Mouse (Mus musculus) limb, embryonic 15.5 days (tissue): ENCODE data around the gene Anxa2. TPM values are rescaled to one million over a fixed set of nuclear protein-coding genes. Genes with fewer than 3 reads are reported as not detected.

Experiments used
- ATAC-seq: fragments of 200-750 bp; cut with Nextera tagmentation; 2 replicates; pipeline ENCODE4 v1.8.0; 2017; ENCODE audit warnings: low read depth, moderate TSS enrichment; ENCODE audit not compliant: insufficient number of reproducible peaks, low FRiP score, low TSS enrichment
- H3K27ac ChIP-seq: fragments of 300-500 bp; sonication (generic); 2 replicates; pipeline ENCODE4 v1.5.1; 2015; ENCODE audit warnings: moderate library complexity, mild to moderate bottlenecking, inconsistent platforms
- H3K27me3 ChIP-seq: fragments of 300-500 bp; sonication (generic); 2 replicates; pipeline ENCODE4 v1.6.1; 2015; ENCODE audit warnings: inconsistent platforms
- H3K36me3 ChIP-seq: fragments of 300-500 bp; sonication (generic); 2 replicates; pipeline ENCODE4 v1.6.1; 2015; ENCODE audit warnings: inconsistent platforms
- H3K4me1 ChIP-seq: fragments of 300-500 bp; sonication (generic); 2 replicates; pipeline ENCODE4 v1.6.1; 2015; ENCODE audit warnings: inconsistent platforms
- H3K4me2 ChIP-seq: fragments of 300-500 bp; sonication (generic); 2 replicates; pipeline ENCODE4 v1.6.1; 2015; ENCODE audit warnings: mild to moderate bottlenecking, inconsistent platforms
- H3K4me3 ChIP-seq: fragments of 300-500 bp; sonication (generic); 2 replicates; pipeline ENCODE4 v1.5.1; 2015; ENCODE audit warnings: mild to moderate bottlenecking, inconsistent platforms
- H3K9ac ChIP-seq: fragments of 300-500 bp; sonication (generic); 2 replicates; pipeline ENCODE4 v1.6.1; 2015; ENCODE audit warnings: inconsistent platforms
- H3K9me3 ChIP-seq: fragments of 300-500 bp; sonication (generic); 2 replicates; pipeline ENCODE4 v1.6.1; 2016; ENCODE audit warnings: inconsistent platforms
- whole genome bisulfite sequencing: fragments of 180-500 bp; shearing (Covaris S2); methylation state at CpG from one replicate; pipeline ENCODE4 v1.1.7; 2015; 5-methylcytosine and 5-hydroxymethylcytosine counted together
- polyA plus RNA-seq: library from polyadenylated mRNA; unstranded; fragments of >200 nt; fragmentation: Nextera tagmentation; extraction: Ambion mirVana; gene quantifications from 2 replicates; pipeline ENCODE4 v1.2.1, GENCODE M21; 2015

Anxa2 gene
- polyA plus RNA-seq, 1 experiment from 2014 or later, result 1,913 TPM

DNA sequence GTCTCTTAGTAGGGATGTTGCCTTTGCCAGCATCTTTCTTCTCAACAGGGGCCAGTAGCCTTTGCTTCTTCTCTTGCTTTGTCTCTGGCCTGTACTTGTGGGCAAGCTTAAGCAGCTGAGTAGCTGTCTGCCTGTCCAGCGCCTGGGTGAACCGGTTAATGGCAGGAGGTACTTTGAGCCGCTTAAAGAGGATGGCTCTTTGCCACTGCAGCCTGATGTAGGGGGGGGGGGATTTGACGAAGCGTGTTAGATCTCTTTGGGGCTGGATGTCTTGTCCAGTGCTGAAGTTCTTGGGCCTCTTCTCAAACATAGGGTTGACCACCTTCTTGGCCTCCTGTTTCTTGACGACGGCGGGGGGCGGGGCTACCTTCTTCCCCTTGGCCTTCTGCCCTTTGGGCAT, 2.8 kb upstream of the Anxa2 start:
- Histone ChIP-seq H3K4me3 (no peak overlapping the region), H3K9me3 (no peaks in the 10 kb centered on the region), H3K36me3 (no peaks in the 10 kb centered on the region), H3K4me2 (no peak overlapping the region), H3K27me3 (no peaks in the 10 kb centered on the region), H3K4me1 (peaks cover 24% of the 10 kb centered on the region), H3K27ac (no peak overlapping the region), H3K9ac (no peak overlapping the region)
- no peak for ATAC-seq
- 72% methylated on average over 9 of the region's 9 CpGs for WGBS

DNA sequence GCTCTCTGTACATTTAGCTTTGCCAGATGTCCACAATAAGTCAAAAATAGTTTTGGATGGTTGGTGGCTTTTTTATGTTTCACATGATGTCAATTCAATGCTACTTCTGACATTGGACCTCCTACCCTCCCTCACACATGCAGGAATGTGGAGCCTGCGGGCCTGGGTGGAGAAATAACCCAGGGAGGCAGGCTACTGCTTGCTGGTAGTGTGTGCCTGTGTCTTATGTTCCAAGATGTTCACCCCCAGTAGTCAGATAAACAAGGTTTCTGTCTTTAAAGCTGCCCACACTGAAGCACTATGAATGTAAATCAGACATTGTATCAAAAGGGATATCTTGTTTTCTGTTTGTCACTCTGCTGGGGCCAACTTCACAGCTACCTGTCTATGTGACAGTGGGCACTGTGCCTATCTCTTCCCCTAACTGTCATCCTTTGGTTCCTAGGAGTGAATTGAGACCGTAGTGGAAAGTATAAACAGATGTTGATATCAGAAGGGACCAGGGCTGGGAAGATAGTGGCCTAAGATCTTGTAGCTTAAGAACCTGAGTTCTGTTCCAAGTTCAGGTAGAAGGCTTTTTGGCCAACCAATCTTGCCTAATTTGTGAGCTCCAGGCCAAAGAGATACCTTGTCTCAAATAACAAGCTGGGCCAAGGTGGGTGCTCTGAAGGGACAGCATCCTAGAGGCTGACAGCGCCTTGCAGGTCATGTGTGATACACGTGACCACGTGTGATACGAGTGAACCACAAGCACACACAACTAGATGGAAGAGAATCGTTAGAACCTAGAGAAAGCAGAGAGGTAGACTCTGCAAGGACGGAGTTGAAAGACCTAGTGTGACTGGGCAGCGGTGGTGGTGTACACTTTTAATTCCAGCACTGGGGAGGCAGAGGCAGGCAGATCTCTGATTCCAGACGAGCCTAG, 1.3 kb upstream of the Anxa2 start:
- H3K9me3 ChIP-seq, result no peaks in the 10 kb centered on the region
- H3K27me3 ChIP-seq, result no peaks in the 10 kb centered on the region
- H3K36me3 ChIP-seq, result no peaks in the 10 kb centered on the region
- ATAC-seq, result no peak
- H3K9ac ChIP-seq, result no peak overlapping the region
- peaks cover 39% of the 10 kb centered on the region for H3K4me1 ChIP-seq
- peak overlapping the region; percentile 99 for H3K27ac ChIP-seq
- 85% methylated on average over 10 of the region's 10 CpGs for WGBS
- no peak overlapping the region for H3K4me2 ChIP-seq
- H3K4me3 ChIP-seq, result no peak overlapping the region

DNA sequence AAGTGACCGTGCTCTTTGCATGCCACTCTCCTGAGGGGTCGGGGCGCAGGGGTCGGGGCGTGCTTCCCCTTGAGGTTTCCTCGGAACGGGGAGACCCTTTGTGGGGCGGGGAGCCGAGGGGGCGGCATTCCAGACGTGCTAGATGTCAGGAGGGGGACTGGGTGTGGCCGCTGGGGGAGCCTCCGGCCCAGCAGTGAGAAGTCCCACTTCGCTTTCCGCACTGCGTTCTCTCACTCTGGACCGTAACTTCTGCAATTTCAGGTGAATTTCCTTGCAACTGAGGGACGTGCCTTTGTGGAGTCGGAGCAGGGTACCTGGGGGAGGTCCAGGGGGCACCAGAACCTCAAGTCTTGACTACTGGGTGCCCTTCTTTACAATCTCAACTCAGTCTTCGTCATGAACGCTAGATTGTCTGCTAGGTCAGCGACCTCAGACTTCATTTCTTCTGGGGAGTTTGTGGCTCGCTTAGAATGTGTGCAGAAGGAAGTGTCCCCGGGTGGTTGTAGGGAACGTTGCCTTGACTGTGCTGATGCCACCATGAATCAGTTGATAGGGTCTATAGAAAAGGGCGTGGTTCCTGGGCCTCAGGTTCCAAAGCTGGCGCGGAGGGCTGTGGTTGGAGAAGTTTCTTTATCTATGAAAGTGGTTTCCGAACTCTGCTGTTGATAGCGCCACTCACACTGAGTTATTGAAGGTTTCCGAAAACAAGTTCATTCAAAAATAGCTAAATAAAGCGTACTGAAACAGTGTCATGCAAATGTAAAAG, 664 bp downstream of the Anxa2 start:
- peak; percentile 7; the same call in 1 of the 2 replicates for ATAC-seq
- 3% methylated on average over 32 of the region's 32 CpGs for WGBS
- no peaks in the 10 kb centered on the region for H3K36me3 ChIP-seq
- no peaks in the 10 kb centered on the region for H3K27me3 ChIP-seq
- H3K4me2 ChIP-seq, result peak overlapping the region; percentile 62
- peak overlapping the region; percentile 78 for H3K9ac ChIP-seq
- H3K4me3 ChIP-seq, result peak overlapping the region; percentile 72
- H3K27ac ChIP-seq, result peak overlapping the region; percentile 99
- no peaks in the 10 kb centered on the region for H3K9me3 ChIP-seq
- H3K4me1 ChIP-seq, result peaks cover 59% of the 10 kb centered on the region

DNA sequence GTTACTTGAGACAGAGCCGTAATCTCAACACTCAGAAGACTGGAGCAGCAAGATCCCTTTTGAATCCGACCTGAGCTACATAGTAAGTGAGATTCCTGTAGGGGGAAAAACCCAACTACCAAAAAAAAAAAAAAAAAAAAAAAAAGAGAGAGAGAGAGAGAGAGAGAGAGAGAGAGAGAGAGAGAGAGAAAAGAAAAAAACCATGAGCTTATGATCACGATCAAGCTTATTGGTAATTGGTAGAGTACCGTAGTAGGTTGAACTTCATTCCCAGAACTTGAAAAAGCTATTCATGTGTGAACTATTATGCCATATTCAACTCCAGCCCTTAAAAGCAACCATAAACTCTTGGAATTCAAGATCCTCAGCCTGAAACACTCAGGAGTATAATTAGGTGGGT, 1.3 kb downstream of the Anxa2 start:
- Histone ChIP-seq H3K27ac (peak overlapping the region; percentile 99), H3K9me3 (no peaks in the 10 kb centered on the region), H3K36me3 (peaks cover under 1% of the 10 kb centered on the region; the same call in 1 of the 2 replicates), H3K4me2 (peak overlapping the region; percentile 62), H3K27me3 (no peaks in the 10 kb centered on the region), H3K9ac (peak overlapping the region; percentile 78), H3K4me1 (peaks cover 65% of the 10 kb centered on the region), H3K4me3 (peak overlapping the region; percentile 72)
- WGBS, result 20% methylated on average over 4 of the region's 4 CpGs
- ATAC-seq, result no peak

DNA sequence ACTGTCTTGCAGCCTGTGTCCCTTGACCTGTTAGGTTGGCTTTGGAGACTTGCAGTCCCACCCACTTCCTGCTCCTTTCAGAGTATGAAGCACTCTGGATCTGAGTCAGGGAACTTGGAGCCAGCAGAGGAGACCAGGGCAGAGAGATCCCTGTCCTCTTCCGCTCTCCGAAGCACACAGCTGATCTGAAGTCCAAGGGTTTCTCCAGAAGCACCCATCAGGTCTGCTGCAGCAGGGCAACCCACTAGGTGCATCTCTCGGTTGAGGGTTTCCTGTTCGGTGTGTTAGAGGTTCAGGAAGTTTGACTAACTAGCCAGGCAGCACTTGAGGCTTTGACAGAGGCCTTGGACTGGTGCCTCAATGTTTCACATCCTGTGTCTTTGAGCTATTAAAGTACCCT, 2.0 kb downstream of the Anxa2 start:
- peak overlapping the region; percentile 62 for H3K4me2 ChIP-seq
- peak overlapping the region; percentile 24; the same call in 1 of the 2 replicates for H3K9ac ChIP-seq
- H3K36me3 ChIP-seq, result peaks cover 5% of the 10 kb centered on the region; the same call in 1 of the 2 replicates
- H3K9me3 ChIP-seq, result no peaks in the 10 kb centered on the region
- peak overlapping the region; percentile 72 for H3K4me3 ChIP-seq
- H3K27me3 ChIP-seq, result no peaks in the 10 kb centered on the region
- 27% methylated on average over 4 of the region's 4 CpGs for WGBS
- H3K27ac ChIP-seq, result peak overlapping the region; percentile 99
- no peak for ATAC-seq
- H3K4me1 ChIP-seq, result peaks cover 72% of the 10 kb centered on the region

DNA sequence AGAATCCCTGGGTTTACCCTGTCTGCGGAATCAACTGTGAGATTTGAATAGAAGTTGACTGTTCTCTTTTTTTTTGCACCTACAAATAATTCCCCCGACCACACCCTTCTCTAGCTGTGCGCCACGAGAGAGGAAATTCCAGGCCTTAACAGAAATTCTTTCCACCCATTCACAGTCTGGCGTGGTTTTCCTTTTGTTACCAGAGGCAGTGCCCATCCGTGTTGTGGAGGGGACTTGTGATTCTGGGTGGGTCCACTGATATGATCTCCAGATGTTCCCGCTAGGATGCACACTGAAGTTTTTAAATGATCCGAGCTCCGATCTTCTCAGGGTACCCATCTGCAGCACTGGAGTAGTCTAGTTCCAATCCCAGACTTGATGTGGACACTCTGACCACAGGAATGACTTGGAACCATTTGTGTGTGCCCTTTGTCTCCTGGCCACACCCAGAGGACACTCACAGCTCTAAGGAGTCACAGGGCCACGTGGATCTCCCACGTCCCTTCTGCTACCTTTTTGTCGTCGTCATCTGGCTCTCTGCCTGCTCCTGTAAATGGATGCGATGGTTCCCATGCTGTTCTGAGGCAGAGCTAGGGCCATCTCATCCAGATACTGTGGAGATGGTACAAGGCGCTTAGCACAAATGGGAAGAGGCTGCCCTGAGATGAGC, 3.1 kb downstream of the Anxa2 start:
- peak overlapping the region; percentile 72 for H3K4me3 ChIP-seq
- no peak overlapping the region for H3K9ac ChIP-seq
- no peak for ATAC-seq

DNA sequence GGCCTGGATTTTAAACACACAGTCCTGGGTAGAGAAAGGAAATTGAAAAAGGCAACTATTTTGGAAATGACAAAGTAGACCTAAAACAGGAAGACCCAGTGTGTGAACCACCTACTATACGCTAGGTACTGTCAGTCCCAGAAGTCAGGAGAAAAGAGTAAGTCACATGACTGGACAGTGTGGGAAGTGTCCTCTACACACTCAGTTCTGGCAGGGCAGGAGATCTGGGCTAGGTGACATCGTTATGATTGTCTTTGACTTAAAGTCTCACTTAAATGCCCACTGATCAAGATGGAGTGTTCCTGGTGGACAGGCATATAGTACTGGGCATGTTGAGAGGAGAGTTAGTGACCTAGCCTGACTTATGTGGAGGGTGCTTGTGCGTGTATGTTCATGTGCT, 3.7 kb downstream of the Anxa2 start:
- no peaks in the 10 kb centered on the region for H3K9me3 ChIP-seq
- H3K9ac ChIP-seq, result no peak overlapping the region
- peaks cover 16% of the 10 kb centered on the region; the same call in 1 of the 2 replicates for H3K36me3 ChIP-seq
- no peak for ATAC-seq
- H3K4me1 ChIP-seq, result peaks cover 77% of the 10 kb centered on the region
- H3K27ac ChIP-seq, result peak overlapping the region; percentile 99
- peak overlapping the region; percentile 62 for H3K4me2 ChIP-seq
- WGBS, result 83% methylated on average over 3 of the region's 3 CpGs
- H3K4me3 ChIP-seq, result peak overlapping the region; percentile 72
- no peaks in the 10 kb centered on the region for H3K27me3 ChIP-seq

More for the DNA sequence above, 3.1 kb downstream of the Anxa2 start:
- Histone ChIP-seq H3K27ac (peak overlapping the region; percentile 99), H3K4me2 (peak overlapping the region; percentile 62), H3K9me3 (no peaks in the 10 kb centered on the region), H3K27me3 (no peaks in the 10 kb centered on the region), H3K36me3 (peaks cover 10% of the 10 kb centered on the region; the same call in 1 of the 2 replicates), H3K4me1 (peaks cover 79% of the 10 kb centered on the region)
- WGBS, result 44% methylated on average over 15 of the region's 15 CpGs

DNA sequence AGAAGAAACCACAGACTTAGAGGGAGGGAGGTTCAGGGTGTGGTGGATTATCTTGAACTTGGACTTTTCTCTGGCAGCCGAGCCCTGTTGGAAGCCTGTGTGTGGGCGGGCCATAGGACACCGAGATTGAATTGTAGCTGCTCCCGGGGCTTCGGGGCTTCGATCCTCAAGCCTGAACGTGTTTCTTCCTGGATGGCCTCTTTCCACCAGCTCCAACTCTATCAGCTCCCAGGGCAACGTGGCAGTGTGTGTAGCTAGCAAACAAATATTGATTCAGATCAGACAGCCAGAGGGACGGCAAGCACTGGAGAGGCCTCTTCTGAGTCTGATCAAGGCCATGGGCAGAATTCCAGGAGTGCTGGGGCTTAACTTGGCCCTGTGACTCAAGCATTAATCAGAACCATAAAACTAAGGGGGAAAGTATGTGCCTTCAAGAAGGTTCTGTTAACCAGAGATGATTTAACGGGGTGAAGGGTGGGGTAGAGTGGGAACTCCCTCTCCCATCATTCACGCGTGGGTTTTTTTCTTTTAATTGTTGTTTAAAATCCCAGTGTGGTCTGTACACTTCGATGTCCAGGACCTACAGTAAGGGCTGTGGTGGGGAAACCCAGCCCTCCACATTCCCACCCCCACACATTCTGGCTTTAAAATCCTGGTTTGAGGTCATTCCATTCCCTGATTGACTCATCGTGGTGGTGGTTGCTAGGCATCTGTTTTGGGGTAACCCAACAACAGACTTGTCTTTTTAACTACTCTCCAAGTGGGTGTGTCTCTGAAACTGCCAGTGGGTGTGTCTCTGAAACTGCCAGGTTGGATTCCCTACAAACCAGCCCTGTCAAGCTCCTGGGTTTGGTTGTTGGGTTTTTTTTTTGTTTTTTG, 4.6 kb downstream of the Anxa2 start:
- no peak overlapping the region for H3K9ac ChIP-seq
- H3K4me3 ChIP-seq, result peak overlapping the region; percentile 22
- 10% methylated on average over 14 of the region's 14 CpGs for WGBS
- H3K4me1 ChIP-seq, result peaks cover 73% of the 10 kb centered on the region
- peaks cover 20% of the 10 kb centered on the region for H3K36me3 ChIP-seq
- no peaks in the 10 kb centered on the region for H3K9me3 ChIP-seq
- ATAC-seq, result peak; percentile 64
- peak overlapping the region; percentile 62 for H3K4me2 ChIP-seq
- no peaks in the 10 kb centered on the region for H3K27me3 ChIP-seq
- H3K27ac ChIP-seq, result peak overlapping the region; percentile 99

DNA sequence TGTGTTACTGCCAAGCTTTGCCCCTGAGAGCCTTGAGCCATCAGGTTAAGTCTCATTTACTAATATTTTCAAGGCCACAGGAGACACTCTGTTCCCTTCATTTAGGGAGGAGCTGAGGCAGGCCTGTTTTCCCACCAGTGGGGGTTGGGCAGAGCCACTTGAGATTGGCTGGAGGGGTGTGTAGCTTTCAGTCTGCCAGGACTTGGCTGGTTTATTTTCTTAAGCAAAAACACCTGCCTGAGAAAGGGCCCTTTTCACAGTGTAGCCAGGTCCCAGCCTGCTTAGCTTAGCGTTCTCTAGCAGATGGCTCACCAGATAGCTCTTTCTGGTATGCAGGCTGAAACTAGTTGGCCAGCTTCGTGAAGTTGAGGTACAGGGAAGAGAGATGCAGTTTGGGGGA, 5.6 kb downstream of the Anxa2 start:
- peak; percentile 40 for ATAC-seq
- Histone ChIP-seq H3K27me3 (no peaks in the 10 kb centered on the region), H3K9ac (no peak overlapping the region), H3K4me1 (peaks cover 78% of the 10 kb centered on the region), H3K36me3 (peaks cover 20% of the 10 kb centered on the region), H3K27ac (peak overlapping the region; percentile 99), H3K4me2 (peak overlapping the region; percentile 62), H3K4me3 (0 out of 2 replicates have a peak overlapping the region, but pooled peaks have one; percentile 22), H3K9me3 (no peaks in the 10 kb centered on the region)
- 4% methylated on average over 2 of the region's 2 CpGs for WGBS

DNA sequence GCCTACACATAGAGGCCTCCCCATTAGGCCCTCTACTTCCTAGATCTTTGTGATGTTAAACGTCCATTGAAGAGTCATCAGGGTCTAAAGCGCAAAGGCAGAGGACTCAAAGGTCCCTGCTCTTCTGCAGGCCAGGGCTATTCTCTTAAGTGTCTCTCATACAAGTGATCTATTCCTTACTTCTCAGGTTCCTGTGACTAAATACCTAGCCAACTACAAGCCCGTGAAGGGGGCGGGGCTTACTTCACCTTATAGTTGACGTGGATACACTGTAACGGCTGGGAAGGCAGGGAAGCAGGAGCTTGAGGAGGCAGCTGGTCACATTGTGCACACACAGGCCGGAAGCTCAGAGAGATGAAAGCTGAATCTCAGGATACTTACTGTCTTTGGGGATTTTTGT, 6.5 kb downstream of the Anxa2 start:
- Histone ChIP-seq H3K9ac (no peak overlapping the region), H3K4me1 (peaks cover 82% of the 10 kb centered on the region), H3K9me3 (no peaks in the 10 kb centered on the region), H3K4me2 (0 out of 2 replicates have a peak overlapping the region, but pooled peaks have one; percentile 62), H3K27me3 (no peaks in the 10 kb centered on the region), H3K36me3 (peaks cover 20% of the 10 kb centered on the region), H3K4me3 (no peak overlapping the region), H3K27ac (peak overlapping the region; percentile 99)
- ATAC-seq, result no peak
- WGBS, result 79% methylated on average over 7 of the region's 7 CpGs

DNA sequence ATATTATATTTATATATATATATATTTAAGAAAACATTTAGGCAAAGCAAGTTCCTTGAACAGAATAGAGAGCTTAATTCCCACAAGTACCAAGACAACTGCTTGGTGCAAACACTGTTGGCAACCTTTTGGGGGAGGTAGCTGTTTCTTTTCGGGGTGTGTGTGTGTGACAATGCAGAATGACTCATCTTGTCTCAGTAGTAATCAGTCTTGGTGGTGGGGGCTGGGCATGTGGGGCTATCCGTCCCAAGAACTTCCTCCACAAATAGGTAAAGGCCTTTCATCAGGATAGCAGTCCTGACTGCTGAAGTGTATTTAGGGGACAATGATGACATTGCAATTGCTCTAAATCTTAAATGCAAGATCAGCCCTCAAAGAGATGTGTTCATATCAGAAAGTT, 9.6 kb downstream of the Anxa2 start:
- ATAC-seq, result no peak
- 0 out of 2 replicates have a peak overlapping the region, but pooled peaks have one; percentile 9 for H3K27ac ChIP-seq
- H3K27me3 ChIP-seq, result no peaks in the 10 kb centered on the region
- H3K4me2 ChIP-seq, result no peak overlapping the region
- H3K4me1 ChIP-seq, result peaks cover 78% of the 10 kb centered on the region
- WGBS, result 72% methylated on average over 2 of the region's 2 CpGs
- H3K4me3 ChIP-seq, result no peak overlapping the region
- no peak overlapping the region for H3K9ac ChIP-seq
- peaks cover 45% of the 10 kb centered on the region for H3K36me3 ChIP-seq
- H3K9me3 ChIP-seq, result no peaks in the 10 kb centered on the region
